Comparison of ENCODE assay signal across 12 mouse cellular contexts in the genomic region with DNA sequence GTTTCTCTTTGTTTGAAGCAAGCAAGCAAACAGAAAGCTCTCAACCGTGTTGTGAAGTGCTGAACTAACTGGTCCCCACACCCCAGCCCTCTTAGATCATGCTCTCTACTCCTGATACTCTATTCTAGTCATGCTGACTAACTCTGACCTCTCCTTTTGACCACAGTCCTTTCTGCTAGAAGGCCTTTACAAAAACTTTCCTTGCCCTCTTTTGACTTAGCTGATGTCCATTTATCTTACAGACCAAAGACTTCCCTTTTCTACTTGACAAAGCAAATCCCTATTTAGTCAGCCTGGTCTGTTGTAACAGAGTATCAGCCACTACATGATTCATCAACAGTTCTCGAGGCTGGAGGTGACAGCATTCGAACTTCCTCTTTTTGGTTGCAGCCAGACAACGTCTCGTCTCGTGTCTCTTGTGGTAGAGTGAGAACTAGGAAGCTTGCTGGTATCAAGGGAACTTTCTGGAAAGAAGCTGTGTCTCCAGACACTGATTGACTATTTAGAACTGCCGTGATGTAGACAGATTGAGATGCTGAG. TPM values are rescaled to one million over a fixed set of nuclear protein-coding genes. Genes with fewer than 3 reads are reported as not detected.
DNase-seq lines count a peak whose midpoint lies in the region; ATAC-seq and TF ChIP-seq lines count a peak whose summit lies in the region.
"Had no signal": no experiment of that assay in that cellular context is flagged by ENCODE, and none has a peak within 500 bp of the region (broad histone marks: within the 10 kb centered on the region; RNA-seq: fewer than 3 reads in every experiment).

No protein-coding gene starts in this region.

- no peak for TF ChIP-seq CTCF in liver, adult 2 months (IDR thresholded peaks at IDR 0.05; ENCODE audit: low read depth, low read length)

- no peak overlapping the region for H3K4me3 ChIP-seq in liver, adult 2 months (ENCODE audit: insufficient read depth, low read depth, low read length)
- no peak overlapping the region for H3K4me3 ChIP-seq in liver, embryonic 12.5 days
- H3K4me3 ChIP-seq in lung, embryonic 15.5 days, result no peak overlapping the region
- H3K4me3 ChIP-seq in forebrain, embryonic 12.5 days (replicated peaks), result no peak overlapping the region
- H3K4me3 ChIP-seq: embryonic facial prominence, embryonic 13.5 days; hindbrain, embryonic 15.5 days; myocyte had no signal

- H3K9me3 ChIP-seq in liver, embryonic 12.5 days (replicated peaks), result no peaks in the 10 kb centered on the region
- H3K9me3 ChIP-seq in lung, embryonic 15.5 days, result no peaks in the 10 kb centered on the region
- H3K9me3 ChIP-seq in forebrain, embryonic 12.5 days, result no peaks in the 10 kb centered on the region
- H3K9me3 ChIP-seq: embryonic facial prominence, embryonic 13.5 days; hindbrain, embryonic 15.5 days had no signal

- H3K9ac ChIP-seq in liver, adult 2 months (ENCODE audit: low read depth, low read length), result no peak overlapping the region
- H3K9ac ChIP-seq in liver, embryonic 12.5 days, result no peak overlapping the region
- no peak overlapping the region for H3K9ac ChIP-seq in lung, embryonic 15.5 days
- no peak overlapping the region for H3K9ac ChIP-seq in forebrain, embryonic 12.5 days
- H3K9ac ChIP-seq: embryonic facial prominence, embryonic 13.5 days; hindbrain, embryonic 15.5 days had no signal

- 57% methylated on average over 7 of the region's 7 CpGs for WGBS in liver, adult 2 months
- WGBS in liver, embryonic 12.5 days (ENCODE audit: insufficient replicate concordance), result 3% methylated on average over 7 of the region's 7 CpGs
- WGBS in lung, embryonic 15.5 days, result 30% methylated on average over 7 of the region's 7 CpGs
- WGBS in forebrain, embryonic 12.5 days, result 49% methylated on average over 7 of the region's 7 CpGs

- no peaks in the 10 kb centered on the region for H3K36me3 ChIP-seq in liver, adult 2 months (ENCODE audit: control insufficient read depth, insufficient read depth, low read length)
- H3K36me3 ChIP-seq in liver, embryonic 12.5 days, result no peaks in the 10 kb centered on the region
- H3K36me3 ChIP-seq in lung, embryonic 15.5 days, result no peaks in the 10 kb centered on the region
- H3K36me3 ChIP-seq in forebrain, embryonic 12.5 days (replicated peaks), result no peaks in the 10 kb centered on the region
- H3K36me3 ChIP-seq: embryonic facial prominence, embryonic 13.5 days; hindbrain, embryonic 15.5 days had no signal

- peaks cover 2% of the 10 kb centered on the region; the same call in 1 of the 2 replicates for H3K27me3 ChIP-seq in liver, adult 2 months (ENCODE audit: control insufficient read depth, insufficient read depth, low read length)
- H3K27me3 ChIP-seq in liver, embryonic 12.5 days (replicated peaks), result peaks cover 47% of the 10 kb centered on the region
- H3K27me3 ChIP-seq in lung, embryonic 15.5 days, result no peaks in the 10 kb centered on the region
- H3K27me3 ChIP-seq in forebrain, embryonic 12.5 days, result no peaks in the 10 kb centered on the region
- H3K27me3 ChIP-seq: embryonic facial prominence, embryonic 13.5 days; hindbrain, embryonic 15.5 days had no signal

- no peak overlapping the region for H3K4me2 ChIP-seq in liver, embryonic 12.5 days
- no peak overlapping the region for H3K4me2 ChIP-seq in lung, embryonic 15.5 days
- no peak overlapping the region for H3K4me2 ChIP-seq in forebrain, embryonic 12.5 days
- H3K4me2 ChIP-seq: embryonic facial prominence, embryonic 13.5 days; hindbrain, embryonic 15.5 days had no signal

- TF ChIP-seq POLR2A in liver, adult 2 months (IDR thresholded peaks at IDR 0.05; ENCODE audit: extremely low read depth, insufficient read depth, low read length), result no peak

- no peaks in the 10 kb centered on the region for H3K79me2 ChIP-seq in liver, adult 2 months (ENCODE audit: control insufficient read depth, insufficient read depth, low read length)

- no peak overlapping the region for H3K27ac ChIP-seq in liver, adult 2 months (replicated peaks; ENCODE audit: insufficient read depth, low read depth, low read length)
- no peak overlapping the region for H3K27ac ChIP-seq in liver, embryonic 12.5 days
- H3K27ac ChIP-seq in lung, embryonic 15.5 days, result peak overlapping the region; percentile 20; the same call in 1 of the 2 replicates
- no peak overlapping the region for H3K27ac ChIP-seq in forebrain, embryonic 12.5 days
- H3K27ac ChIP-seq: embryonic facial prominence, embryonic 13.5 days; hindbrain, embryonic 15.5 days had no signal

- no peaks in the 10 kb centered on the region for H3K4me1 ChIP-seq in liver, adult 2 months (ENCODE audit: control insufficient read depth, insufficient read depth, low read length)
- H3K4me1 ChIP-seq in liver, embryonic 12.5 days, result no peaks in the 10 kb centered on the region
- H3K4me1 ChIP-seq in lung, embryonic 15.5 days, result peaks cover 6% of the 10 kb centered on the region; the same call in 1 of the 2 replicates
- no peaks in the 10 kb centered on the region for H3K4me1 ChIP-seq in forebrain, embryonic 12.5 days
- H3K4me1 ChIP-seq: hindbrain, embryonic 15.5 days had no signal

- ATAC-seq in liver, embryonic 12.5 days, result no peak
- no peak for ATAC-seq in lung, embryonic 15.5 days (ENCODE audit: borderline replicate concordance, extremely low read depth, low FRiP score, low TSS enrichment)
- no peak for ATAC-seq in forebrain, embryonic 12.5 days (ENCODE audit: low FRiP score)

- peak; percentile 10 for DNase-seq in adrenal gland, postnatal 14 days
- DNase-seq in adrenal gland, adult 2 months, result no peak
- peak; percentile 62 for DNase-seq in liver, adult 2 months (ENCODE audit: extremely low read depth, low read depth, low spot score)
- DNase-seq in spleen, postnatal 36 days (ENCODE audit: low spot score in 2 of 2), result peak; percentile 66 to 72
- DNase-seq in cerebellum, postnatal 10 days, result no peak
- DNase-seq: adrenal gland, postnatal 36 days had no signal

RNA-seq across cellular contexts. Expression of a gene that starts 30.4 kb away (rescaled TPM):
- total RNA-seq in adrenal gland, postnatal 14 days (2021), result 0.19 TPM in 1 of 2 replicates, not detected in the other
- total RNA-seq in adrenal gland, adult 2 months (2021), result under 1 TPM in 1 of 2 experiments, not detected in 1; 0.28 TPM
- 0.34 and 0.37 TPM in 2 replicates for polyA plus RNA-seq in adrenal gland, adult 2 months (2012; rRNA removed)
- not detected in 2 replicates for total RNA-seq in liver, adult 2 months (2014; rRNA removed)
- not detected in 2 replicates for polyA plus RNA-seq in liver, adult 2 months (2012; rRNA removed)
- polyA plus RNA-seq in liver, embryonic 12.5 days (2016; fragmentation: Nextera tagmentation; extraction: Ambion mirVana), result not detected in 2 replicates
- polyA plus RNA-seq in lung, embryonic 15.5 days (2015; fragmentation: Nextera tagmentation; extraction: Ambion mirVana), result not detected in 2 replicates
- not detected in 2 replicates for polyA plus RNA-seq in forebrain, embryonic 12.5 days (2016; fragmentation: Nextera tagmentation; extraction: Ambion mirVana)
- polyA plus RNA-seq: embryonic facial prominence, embryonic 13.5 days had no signal

Comparison
In these comparisons a context has a peak if more than half of its experiments do, and no peak if none do; other contexts are left out.
1. DNase-seq: peak in adrenal gland, postnatal 14 days (single experiment), liver, adult 2 months (single experiment) and spleen, postnatal 36 days (2 of 2); none in adrenal gland, adult 2 months (single experiment) and cerebellum, postnatal 10 days (0 of 2).